Mouse (Mus musculus) kidney, embryonic 14.5 days (tissue): ENCODE measurements around the gene Nt5dc1. TPM values are rescaled to one million over a fixed set of nuclear protein-coding genes. Genes with fewer than 3 reads are reported as not detected.

Experiments used
- ATAC-seq: fragments of 200-750 bp; cut with Nextera tagmentation; 2 replicates; pipeline ENCODE4 v1.8.0; 2017; ENCODE audit warnings: moderate number of reproducible peaks, mild to moderate bottlenecking, moderate TSS enrichment, moderate library complexity; ENCODE audit not compliant: low FRiP score, low TSS enrichment
- H3K27ac ChIP-seq: fragments of 300-500 bp; sonication (generic); 2 replicates; pipeline ENCODE4 v1.5.1; 2014; ENCODE audit warnings: low read depth, mild to moderate bottlenecking, low read length, moderate library complexity, mixed read lengths
- H3K27me3 ChIP-seq: fragments of 300-500 bp; sonication (generic); 2 replicates; pipeline ENCODE4 v1.6.1; 2014; ENCODE audit warnings: mild to moderate bottlenecking, low read length; ENCODE audit not compliant: control insufficient read depth, insufficient read depth
- H3K36me3 ChIP-seq: fragments of 300-500 bp; sonication (generic); 2 replicates; pipeline ENCODE4 v1.6.1; 2014; ENCODE audit warnings: low read length, mixed read lengths; ENCODE audit not compliant: control insufficient read depth, insufficient read depth
- H3K4me1 ChIP-seq: fragments of 300-500 bp; sonication (generic); 2 replicates; pipeline ENCODE4 v1.6.1; 2014; ENCODE audit warnings: low read length, mixed read lengths; ENCODE audit not compliant: control insufficient read depth, insufficient read depth
- H3K4me2 ChIP-seq: fragments of 300-500 bp; sonication (generic); replicated peaks from 2 replicates; pipeline ENCODE4 v1.6.1; 2014; ENCODE audit warnings: low read depth, mild to moderate bottlenecking, low read length
- H3K4me3 ChIP-seq: fragments of 300-500 bp; sonication (generic); 2 replicates; pipeline ENCODE4 v1.5.1; 2014; ENCODE audit warnings: mild to moderate bottlenecking, low read length
- H3K9ac ChIP-seq: fragments of 300-500 bp; sonication (generic); 2 replicates; pipeline ENCODE4 v1.6.1; 2014; ENCODE audit warnings: low read depth, mild to moderate bottlenecking, low read length, moderate library complexity
- H3K9me3 ChIP-seq: fragments of 300-500 bp; sonication (generic); 2 replicates; pipeline ENCODE4 v1.6.1; 2016; ENCODE audit warnings: low read length; ENCODE audit not compliant: control insufficient read depth
- whole genome bisulfite sequencing: fragments of 180-500 bp; shearing (Covaris S2); extraction: QIAGEN DNeasy Blood & Tissue Kit; methylation state at CpG from one replicate; pipeline ENCODE4 v1.1.7; 2014; 5-methylcytosine and 5-hydroxymethylcytosine counted together
- polyA plus RNA-seq: library from polyadenylated mRNA; unstranded; fragments of >200 nt; fragmentation: Nextera tagmentation; extraction: Ambion mirVana; gene quantifications from 2 replicates; pipeline ENCODE4 v1.2.1, GENCODE M21; 2014

The Nt5dc1 gene
- polyA plus RNA-seq, 1 experiment from 2014 or later: 13.4 TPM

DNA sequence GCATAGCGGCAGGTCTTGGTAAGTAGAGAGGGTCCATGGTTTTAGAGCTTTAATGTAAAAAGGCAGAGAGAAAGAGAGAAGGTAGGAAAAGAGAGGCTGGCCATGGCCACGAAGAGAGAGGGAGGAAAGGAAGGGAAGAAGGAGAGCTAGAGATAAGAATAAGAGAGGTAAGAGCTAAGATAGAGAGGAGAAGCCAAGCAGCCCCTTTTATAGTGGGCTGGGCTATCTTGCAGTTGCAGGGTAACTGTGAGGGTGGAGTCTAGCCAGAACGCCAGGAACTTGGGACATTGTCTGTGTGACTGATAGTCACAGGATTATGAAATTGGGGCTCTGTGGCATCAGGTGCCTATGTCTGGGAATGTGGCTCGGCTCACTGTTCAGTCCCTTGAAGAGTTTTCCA is 179.8 kb downstream of the Nt5dc1 start:
- no peaks in the 10 kb centered on the region for H3K9me3 ChIP-seq
- ATAC-seq: no peak
- no peak overlapping the region for H3K4me3 ChIP-seq
- no peaks in the 10 kb centered on the region for H3K36me3 ChIP-seq
- 68% methylated on average over 4 of the region's 4 CpGs for WGBS
- H3K4me2 ChIP-seq: no peak overlapping the region
- no peak overlapping the region for H3K27ac ChIP-seq
- H3K4me1 ChIP-seq: no peaks in the 10 kb centered on the region
- H3K9ac ChIP-seq: no peak overlapping the region
- no peaks in the 10 kb centered on the region for H3K27me3 ChIP-seq

Other genes starting within 250 kb of the Nt5dc1 start
- gene Dse, start 210.8 kb downstream of the Nt5dc1 start, polyA plus RNA-seq: 12.8 and 24.1 TPM in 2 replicates
- gene Tspyl1, start 136.4 kb downstream of the Nt5dc1 start, polyA plus RNA-seq: 31.3 and 42.8 TPM in 2 replicates
- 4.7 and 7.3 TPM in 2 replicates for gene Tspyl4, start 121.1 kb downstream of the Nt5dc1 start, polyA plus RNA-seq
- 0.11 and 0.26 TPM in 2 replicates for gene Col10a1, start 28.6 kb downstream of the Nt5dc1 start, polyA plus RNA-seq
- 18.1 and 27.6 TPM in 2 replicates for gene Frk, start 64.8 kb upstream of the Nt5dc1 start, polyA plus RNA-seq